Mouse (Mus musculus) E14TG2a.4 (cell line): ENCODE results near the gene Qtrt2.

Experiments used
- CTCF ChIP-seq: conservative IDR thresholded peaks from 2 replicates; pipeline ENCODE4 v1.5.1; 2014; ENCODE audit warnings: low read length
- NANOG ChIP-seq: IDR thresholded peaks from 2 replicates; pipeline ENCODE4 v1.6.1; 2014; ENCODE audit warnings: borderline replicate concordance, low read length, mixed read lengths
- POU5F1 ChIP-seq: IDR thresholded peaks from 2 replicates; pipeline ENCODE4 v1.6.1; 2014; ENCODE audit warnings: low read length, borderline replicate concordance

DNA sequence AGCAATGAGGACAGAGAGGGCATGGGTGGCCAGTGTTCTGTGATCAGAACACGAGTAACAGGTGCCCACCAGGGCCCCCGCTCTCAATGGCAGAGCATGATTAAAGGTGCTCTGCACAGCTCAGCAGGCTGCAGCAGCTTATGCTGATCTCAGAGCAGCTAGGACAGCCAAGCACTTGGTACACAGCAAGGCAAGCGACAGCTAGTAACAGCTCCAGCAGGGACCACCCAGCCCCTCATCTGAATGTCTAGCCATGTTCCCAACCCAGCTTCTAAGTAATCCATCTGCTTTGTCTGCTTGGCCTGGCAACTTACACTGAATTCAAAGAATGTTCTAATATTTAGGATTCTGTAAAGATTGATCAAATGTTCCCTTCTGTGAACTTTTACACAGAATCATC lies 37.2 kb upstream of the Qtrt2 start:
- no peak for TF ChIP-seq CTCF
- TF ChIP-seq POU5F1 = no peak
- no peak for TF ChIP-seq NANOG
